Mouse (Mus musculus) thymus, postnatal 10 days (tissue): ENCODE measurements around the gene Tceal1.
"Not testable (repeated sequence)": the region's sequence is repeated elsewhere in the genome, so short reads cannot be mapped to it uniquely, and the experiment has no call there.

Source experiments
- DNase-seq, 2 experiments: peaks; one replicate each; pipeline ENCODE4 v3.0.0; 2021; ENCODE audit warnings: low spot score in 2 of 2

Gene Tceal1

GRCm38 (mm10) chrX:136707446-136708167 lies at the start of gene Tceal1:
Tceal1 (plus strand) TSS chrX:136707982.
- DNase-seq = no peak

GRCm38 (mm10) chrX:136666281-136666706 lies 41.5 kb upstream of the Tceal1 start:
- no peak for DNase-seq

- DNase-seq = not testable (repeated sequence)
Observed at GRCm38 (mm10) chrX:136666762-136667464, 40.9 kb upstream of the Tceal1 start.

GRCm38 (mm10) chrX:136668794-136669193 lies 39.0 kb upstream of the Tceal1 start:
- DNase-seq = no peak

GRCm38 (mm10) chrX:136680989-136681388 lies 26.8 kb upstream of the Tceal1 start:
- DNase-seq = no peak

- DNase-seq = not testable (repeated sequence)
Observed at GRCm38 (mm10) chrX:136691606-136692293, 16.0 kb upstream of the Tceal1 start.

GRCm38 (mm10) chrX:136692294-136692675 lies 15.5 kb upstream of the Tceal1 start:
- DNase-seq = no peak

- DNase-seq = no peak
Observed at GRCm38 (mm10) chrX:136693196-136693595, 14.6 kb upstream of the Tceal1 start.

GRCm38 (mm10) chrX:136708168-136708681 lies 443 bp downstream of the Tceal1 start:
- peak in 1 of 2 experiments; percentile 3 for DNase-seq

- DNase-seq = no peak
Observed at GRCm38 (mm10) chrX:136708782-136709181, 1.0 kb downstream of the Tceal1 start.

GRCm38 (mm10) chrX:136714742-136715474 lies 7.1 kb downstream of the Tceal1 start:
- not testable (repeated sequence) for DNase-seq

- DNase-seq = no peak
Observed at GRCm38 (mm10) chrX:136732016-136732415, 24.2 kb downstream of the Tceal1 start.

GRCm38 (mm10) chrX:136740087-136740790 lies 32.5 kb downstream of the Tceal1 start:
- DNase-seq = no peak

- peak; percentile 84 to 91 for DNase-seq
Observed at GRCm38 (mm10) chrX:136740791-136741650, 33.2 kb downstream of the Tceal1 start.

GRCm38 (mm10) chrX:136741651-136742201 lies 33.9 kb downstream of the Tceal1 start:
- DNase-seq = peak; percentile 64 to 75

- no peak for DNase-seq
Observed at GRCm38 (mm10) chrX:136742241-136742640, 34.5 kb downstream of the Tceal1 start.

- DNase-seq = peak; percentile 16 to 38
Observed at GRCm38 (mm10) chrX:136742661-136743103, 34.9 kb downstream of the Tceal1 start.

- no peak for DNase-seq
Observed at GRCm38 (mm10) chrX:136743459-136743858, 35.7 kb downstream of the Tceal1 start, which contains the start of gene Morf4l2. Morf4l2 (minus strand) TSS chrX:136743690.

- DNase-seq = no peak
Observed at GRCm38 (mm10) chrX:136744663-136745062, 36.9 kb downstream of the Tceal1 start.
